Comparison of ENCODE assay signal across 8 mouse cellular contexts in genomic region chr7:18893651-18894430, GRCm38 (mm10). TPM values are rescaled to one million over a fixed set of nuclear protein-coding genes. Genes with fewer than 3 reads are reported as not detected.
DNase-seq lines count a peak whose midpoint lies in the region; ATAC-seq and TF ChIP-seq lines count a peak whose summit lies in the region.

No protein-coding gene starts in this region.

- H3K36me3 ChIP-seq in forebrain, embryonic 16.5 days (ENCODE audit: control insufficient read depth, insufficient read depth): no peaks in the 10 kb centered on the region
- peaks cover 2% of the 10 kb centered on the region; the same call in 1 of the 2 replicates for H3K36me3 ChIP-seq in hindbrain, embryonic 12.5 days
- H3K36me3 ChIP-seq in limb, embryonic 10.5 days: peaks cover 23% of the 10 kb centered on the region
- peaks cover 20% of the 10 kb centered on the region for H3K36me3 ChIP-seq in small intestine, adult 2 months (ENCODE audit: control insufficient read depth, insufficient read depth, low read length)

- H3K4me3 ChIP-seq in forebrain, embryonic 16.5 days (replicated peaks; ENCODE audit: low read length): peak overlapping the region; percentile 63
- peak overlapping the region; percentile 39 for H3K4me3 ChIP-seq in hindbrain, embryonic 12.5 days
- peak overlapping the region; percentile 54 for H3K4me3 ChIP-seq in limb, embryonic 10.5 days
- peak overlapping the region; percentile 40 for H3K4me3 ChIP-seq in small intestine, adult 2 months (ENCODE audit: low read depth, low read length)

- peaks cover 22% of the 10 kb centered on the region for H3K4me1 ChIP-seq in forebrain, embryonic 16.5 days (replicated peaks; ENCODE audit: control insufficient read depth, insufficient read depth, low read length)
- peaks cover 25% of the 10 kb centered on the region for H3K4me1 ChIP-seq in hindbrain, embryonic 12.5 days
- H3K4me1 ChIP-seq in limb, embryonic 10.5 days: peaks cover 22% of the 10 kb centered on the region
- peaks cover 9% of the 10 kb centered on the region for H3K4me1 ChIP-seq in small intestine, adult 2 months (ENCODE audit: control insufficient read depth, insufficient read depth, insufficient read length, low read length)

- H3K27ac ChIP-seq in forebrain, embryonic 16.5 days (ENCODE audit: low read length): no peak overlapping the region
- H3K27ac ChIP-seq in hindbrain, embryonic 12.5 days: peak overlapping the region; percentile 40; the same call in 1 of the 2 replicates
- H3K27ac ChIP-seq in limb, embryonic 10.5 days: peak overlapping the region; percentile 51
- no peak overlapping the region for H3K27ac ChIP-seq in small intestine, adult 2 months (ENCODE audit: insufficient read depth, low read depth, low read length)

- H3K9ac ChIP-seq in forebrain, embryonic 16.5 days (replicated peaks; ENCODE audit: low read depth, low read length): peak overlapping the region; percentile 60
- H3K9ac ChIP-seq in hindbrain, embryonic 12.5 days: peak overlapping the region; percentile 68

- peaks cover 3% of the 10 kb centered on the region; the same call in 1 of the 2 replicates for H3K27me3 ChIP-seq in forebrain, embryonic 16.5 days (replicated peaks; ENCODE audit: control insufficient read depth, insufficient read depth, low read length)
- peaks cover 18% of the 10 kb centered on the region for H3K27me3 ChIP-seq in hindbrain, embryonic 12.5 days
- peaks cover 30% of the 10 kb centered on the region for H3K27me3 ChIP-seq in limb, embryonic 10.5 days (ENCODE audit: low read depth, poor library complexity, severe bottlenecking)
- no peaks in the 10 kb centered on the region for H3K27me3 ChIP-seq in small intestine, adult 2 months (ENCODE audit: control insufficient read depth, insufficient read depth, low read length)

- TF ChIP-seq POLR2A in small intestine, adult 2 months (IDR thresholded peaks at IDR 0.05; ENCODE audit: low read depth, low read length): no peak

- DNase-seq in heart, adult 18-20 months: peak; percentile 38 to 63
- no peak for DNase-seq in heart, adult 8-10 months (ENCODE audit: low spot score)
- DNase-seq in cerebellum, adult 8-10 months: peak; percentile 79
- peak; percentile 73 for DNase-seq in limb, embryonic 10.5 days (ENCODE audit: low spot score)
- DNase-seq in mesoderm, embryonic 11.5 days (ENCODE audit: low read depth, low spot score): peak; percentile 66

- WGBS in forebrain, embryonic 16.5 days: 2% methylated on average over 41 of the region's 41 CpGs
- WGBS in hindbrain, embryonic 12.5 days: under 1% methylated on average over 41 of the region's 41 CpGs
- under 1% methylated on average over 41 of the region's 41 CpGs for WGBS in limb, embryonic 10.5 days
- WGBS in small intestine, adult 2 months: 22% methylated on average over 41 of the region's 41 CpGs

- H3K9me3 ChIP-seq in forebrain, embryonic 16.5 days (ENCODE audit: control insufficient read depth, low read length): no peaks in the 10 kb centered on the region
- no peaks in the 10 kb centered on the region for H3K9me3 ChIP-seq in hindbrain, embryonic 12.5 days (replicated peaks)
- no peaks in the 10 kb centered on the region for H3K9me3 ChIP-seq in limb, embryonic 10.5 days (replicated peaks)

- peak overlapping the region; percentile 64 for H3K4me2 ChIP-seq in forebrain, embryonic 16.5 days (ENCODE audit: low read length)
- peak overlapping the region; percentile 62 for H3K4me2 ChIP-seq in hindbrain, embryonic 12.5 days (replicated peaks)

- peak; percentile 39 for ATAC-seq in forebrain, embryonic 16.5 days
- ATAC-seq in hindbrain, embryonic 12.5 days (ENCODE audit: low FRiP score): peak; percentile 36

- TF ChIP-seq CTCF in small intestine, adult 2 months (IDR thresholded peaks at IDR 0.05; ENCODE audit: extremely low read depth, insufficient read length, insufficient replicate concordance, low read depth, low read length): no peak

RNA-seq across cellular contexts. Expression of gene Ccdc61, which starts 16.4 kb away (rescaled TPM):
- total RNA-seq in heart, adult 18-20 months (2021): 10 to 100 TPM in 1 of 2 experiments, 1 to 10 TPM in 1; 8.8 to 10.2 TPM
- total RNA-seq in heart, adult 8-10 months (2022): 10 to 100 TPM in 1 of 4 experiments, 1 to 10 TPM in 3; 7.4 to 10.7 (median 8.9) TPM
- 23.9 and 24.0 TPM in 2 replicates for polyA plus RNA-seq in forebrain, embryonic 16.5 days (2015; fragmentation: Nextera tagmentation; extraction: Ambion mirVana)
- 28.8 and 31.9 TPM in 2 replicates for polyA plus RNA-seq in hindbrain, embryonic 12.5 days (2016; fragmentation: Nextera tagmentation; extraction: Ambion mirVana)
- 34.1 and 37.6 TPM in 2 replicates for polyA plus RNA-seq in limb, embryonic 10.5 days (2016; fragmentation: Nextera tagmentation; extraction: Ambion mirVana)
- polyA plus RNA-seq in small intestine, adult 2 months (2012; rRNA removed): 11.1 and 21.4 TPM in 2 replicates

RNA-seq across cellular contexts. Expression of gene Pglyrp1, which starts 22.7 kb away (rescaled TPM):
- total RNA-seq in heart, adult 18-20 months (2021): 1 to 10 TPM; 1.6 to 5.5 TPM
- 1 to 10 TPM; 1.1 to 6.7 (median 1.6) TPM for total RNA-seq in heart, adult 8-10 months (2022)
- polyA plus RNA-seq in forebrain, embryonic 16.5 days (2015; fragmentation: Nextera tagmentation; extraction: Ambion mirVana): 26.3 and 26.7 TPM in 2 replicates
- 2.9 and 3.8 TPM in 2 replicates for polyA plus RNA-seq in hindbrain, embryonic 12.5 days (2016; fragmentation: Nextera tagmentation; extraction: Ambion mirVana)
- 0.33 and 0.58 TPM in 2 replicates for polyA plus RNA-seq in limb, embryonic 10.5 days (2016; fragmentation: Nextera tagmentation; extraction: Ambion mirVana)
- polyA plus RNA-seq in small intestine, adult 2 months (2012; rRNA removed): 268 and 499 TPM in 2 replicates

RNA-seq across cellular contexts. Expression of gene Nova2, which starts 31.8 kb away (rescaled TPM):
- 1 to 10 TPM; 4.4 to 4.9 TPM for total RNA-seq in heart, adult 18-20 months (2021)
- total RNA-seq in heart, adult 8-10 months (2022): 1 to 10 TPM; 3.2 to 5.5 (median 5.1) TPM
- 15.8 and 17.3 TPM in 2 replicates for polyA plus RNA-seq in forebrain, embryonic 16.5 days (2015; fragmentation: Nextera tagmentation; extraction: Ambion mirVana)
- polyA plus RNA-seq in hindbrain, embryonic 12.5 days (2016; fragmentation: Nextera tagmentation; extraction: Ambion mirVana): 11.2 and 12.5 TPM in 2 replicates
- polyA plus RNA-seq in limb, embryonic 10.5 days (2016; fragmentation: Nextera tagmentation; extraction: Ambion mirVana): 0.23 and 0.28 TPM in 2 replicates
- 0.41 and 0.55 TPM in 2 replicates for polyA plus RNA-seq in small intestine, adult 2 months (2012; rRNA removed)

RNA-seq across cellular contexts. Expression of gene Mill2, which starts 54.1 kb away (rescaled TPM):
- 1 to 10 TPM; 6.1 to 7.2 TPM for total RNA-seq in heart, adult 18-20 months (2021)
- total RNA-seq in heart, adult 8-10 months (2022): 1 to 10 TPM; 5.7 to 7.5 (median 7.0) TPM
- polyA plus RNA-seq in forebrain, embryonic 16.5 days (2015; fragmentation: Nextera tagmentation; extraction: Ambion mirVana): 0.30 and 0.46 TPM in 2 replicates
- polyA plus RNA-seq in hindbrain, embryonic 12.5 days (2016; fragmentation: Nextera tagmentation; extraction: Ambion mirVana): 0.27 and 0.45 TPM in 2 replicates
- not detected in 2 replicates for polyA plus RNA-seq in limb, embryonic 10.5 days (2016; fragmentation: Nextera tagmentation; extraction: Ambion mirVana)
- polyA plus RNA-seq in small intestine, adult 2 months (2012; rRNA removed): 1.9 and 2.2 TPM in 2 replicates

Comparison
In these comparisons a context has a peak if more than half of its experiments do, and no peak if none do; other contexts are left out.
1. H3K27ac ChIP-seq: peak in hindbrain, embryonic 12.5 days (single experiment) and limb, embryonic 10.5 days (single experiment); none in forebrain, embryonic 16.5 days (single experiment) and small intestine, adult 2 months (single experiment).
2. Peak in every context shown above with its lines, with median percentiles within 50 percentile points of each other: H3K4me3 ChIP-seq.